Mouse (Mus musculus) embryonic fibroblast, embryonic 13.5 days (primary cell): ENCODE measurements at regions not wholly inside any gene's neighbourhood (a gene's known extent, or its start where the extent isn't known, plus 50 kb on each side); places are given as distances from the start of the nearest gene placed in this dataset.

Experiments
- H3K27ac ChIP-seq: 2 replicates; pipeline ENCODE4 v1.5.1; 2012; ENCODE audit warnings: low read length, control low read depth, inconsistent platforms; ENCODE audit not compliant: insufficient read depth
- H3K4me1 ChIP-seq: 2 replicates; pipeline ENCODE4 v1.6.1; 2011; ENCODE audit warnings: low read length; ENCODE audit not compliant: control insufficient read depth, insufficient read depth
- H3K4me3 ChIP-seq: 2 replicates; pipeline ENCODE4 v1.5.1; 2011; ENCODE audit warnings: mild to moderate bottlenecking, control low read depth, low read length; ENCODE audit not compliant: insufficient read depth
- CTCF ChIP-seq: IDR thresholded peaks from 2 replicates; pipeline ENCODE4 v1.5.1; 2011; ENCODE audit warnings: mild to moderate bottlenecking, control low read depth, low read length, moderate library complexity, borderline replicate concordance; ENCODE audit not compliant: insufficient read depth
- POLR2A ChIP-seq: IDR thresholded peaks from 2 replicates; pipeline ENCODE4 v1.6.1; 2011; ENCODE audit warnings: low read depth, mild to moderate bottlenecking, control low read depth, low read length, moderate library complexity

- H3K4me1 ChIP-seq = peaks cover 17% of the 10 kb centered on the region
- TF ChIP-seq CTCF = no peak
- no peak for TF ChIP-seq POLR2A
These were observed 146.4 kb downstream of the Opa1 start for GRCm38 (mm10) chr16:29725563-29725962.

DNA sequence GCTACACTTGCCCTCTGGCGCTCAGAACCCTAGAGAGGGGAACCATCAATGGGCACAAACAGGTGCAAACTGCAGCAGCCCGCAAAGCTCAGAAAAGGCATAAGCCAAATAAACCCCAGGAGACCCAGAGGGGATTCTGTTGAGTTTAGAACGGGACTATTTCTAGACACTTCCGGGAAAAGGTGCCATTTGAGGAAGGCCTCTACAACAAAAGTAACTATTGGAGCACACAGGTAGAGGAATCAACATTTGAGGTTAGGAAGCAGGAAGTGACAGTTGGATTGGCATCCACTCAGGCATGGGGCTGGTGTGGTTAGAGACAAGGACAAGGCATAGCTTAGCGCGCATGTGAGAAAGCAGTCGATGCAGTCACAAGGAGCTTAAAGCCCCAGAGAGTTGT, 148.3 kb downstream of the Opa1 start:
- H3K4me1 ChIP-seq = peaks cover 17% of the 10 kb centered on the region
- no peak for TF ChIP-seq POLR2A
- no peak for TF ChIP-seq CTCF
- no peak overlapping the region for H3K27ac ChIP-seq
- no peak overlapping the region for H3K4me3 ChIP-seq

More at GRCm38 (mm10) chr16:29725563-29725962, 146.4 kb downstream of the Opa1 start:
- Histone ChIP-seq H3K4me3 (no peak overlapping the region), H3K27ac (no peak overlapping the region)

DNA sequence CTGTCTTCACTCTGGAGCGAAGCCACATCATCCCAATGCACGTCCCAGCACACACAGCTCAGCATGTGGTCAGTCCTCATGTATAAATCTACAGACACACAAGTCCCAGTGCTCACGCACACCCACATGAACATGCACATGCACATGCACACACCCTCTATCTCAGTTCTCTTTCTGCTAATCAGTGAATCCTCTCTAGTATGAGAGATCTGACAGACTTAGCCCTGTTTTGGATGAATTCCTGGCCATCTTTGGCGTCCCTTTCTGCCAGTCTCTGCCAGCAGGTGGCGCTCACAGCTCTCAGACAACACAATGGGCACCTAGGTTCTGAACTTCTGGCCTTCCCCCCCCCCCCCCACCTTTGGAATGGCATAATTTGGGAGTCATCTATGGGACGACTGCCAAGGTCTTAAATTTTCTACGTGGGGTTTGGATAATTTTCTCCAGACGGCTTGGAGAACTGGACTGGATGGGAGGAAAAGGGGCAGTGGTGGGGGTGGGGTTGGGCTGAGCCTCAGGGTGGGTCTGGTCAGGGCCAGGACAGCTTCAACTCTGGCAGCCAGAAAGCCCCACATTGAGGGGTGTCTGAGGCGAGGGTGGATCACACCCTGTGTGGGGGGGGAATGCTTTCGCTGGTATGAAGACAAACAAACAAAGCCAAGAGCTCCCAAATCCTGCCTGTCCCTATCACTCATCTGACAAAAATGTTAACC, 149.8 kb downstream of the Opa1 start:
- H3K27ac ChIP-seq = peak overlapping the region; percentile 62
- no peak overlapping the region for H3K4me3 ChIP-seq
- peaks cover 22% of the 10 kb centered on the region for H3K4me1 ChIP-seq
- TF ChIP-seq CTCF (peak; percentile 90), POLR2A (no peak)

DNA sequence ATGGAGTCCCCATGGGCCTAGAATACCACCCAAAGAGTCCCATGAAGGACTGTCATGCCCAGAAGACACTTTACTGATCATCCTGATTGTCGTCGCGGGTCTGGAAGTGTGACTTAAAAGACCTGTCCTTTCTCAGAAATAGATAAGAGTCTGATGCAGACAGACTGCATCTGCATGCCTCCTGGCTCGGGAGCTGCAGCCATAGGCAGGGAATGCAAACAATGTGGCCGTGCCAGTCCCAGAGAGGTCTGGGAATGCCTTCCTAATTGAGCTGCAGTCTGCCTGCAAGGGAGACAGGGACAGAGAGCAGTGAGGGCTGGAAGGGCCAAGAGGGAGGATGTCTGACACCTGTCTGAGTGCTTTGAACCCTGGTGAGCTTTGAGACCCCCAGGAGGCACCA, 150.9 kb downstream of the Opa1 start:
- H3K4me1 ChIP-seq = peaks cover 22% of the 10 kb centered on the region
- peak overlapping the region; percentile 62 for H3K27ac ChIP-seq
- TF ChIP-seq CTCF (no peak), POLR2A (no peak)
- no peak overlapping the region for H3K4me3 ChIP-seq

DNA sequence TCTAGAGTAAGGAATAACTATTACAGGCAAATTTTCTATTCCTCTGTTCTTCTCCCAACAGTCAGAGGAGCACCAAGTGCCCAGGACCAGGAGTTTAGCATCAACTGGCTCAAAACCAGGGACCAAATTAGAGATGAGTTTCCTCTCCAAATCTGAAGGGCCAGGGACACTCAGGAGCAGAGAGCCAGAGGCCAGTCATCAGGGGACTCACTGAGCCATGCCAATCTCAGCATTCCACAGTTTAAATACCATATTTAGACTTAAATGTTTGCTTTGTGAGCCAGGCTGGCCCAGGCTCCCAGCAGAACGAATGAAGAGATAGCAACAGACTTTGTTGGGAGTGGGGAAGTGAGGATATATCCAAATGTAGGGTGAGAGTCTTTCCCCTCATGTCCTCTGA, 153.8 kb downstream of the Opa1 start:
- H3K27ac ChIP-seq = peak overlapping the region; percentile 5; the same call in 1 of the 2 replicates
- H3K4me1 ChIP-seq = peaks cover 28% of the 10 kb centered on the region
- TF ChIP-seq POLR2A (no peak), CTCF (no peak)

DNA sequence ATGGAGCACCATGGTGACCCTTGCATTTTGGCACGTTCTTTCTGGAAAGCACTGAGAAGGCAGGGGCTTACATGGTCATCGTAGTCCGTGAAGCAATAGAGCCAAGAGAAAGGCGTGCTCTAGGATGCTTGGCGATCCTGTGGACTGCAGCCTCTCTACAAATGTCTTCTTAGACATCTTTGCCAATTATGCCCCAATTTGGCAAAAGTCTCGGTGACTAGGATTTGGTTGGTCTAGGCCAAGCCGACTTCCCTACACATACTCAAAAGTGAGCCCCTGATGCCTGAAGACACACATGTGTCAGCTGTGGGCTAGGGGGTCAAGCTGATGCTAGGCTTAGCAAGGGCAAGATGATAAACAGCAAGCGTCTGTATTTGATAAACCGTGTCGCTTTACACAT, 154.7 kb downstream of the Opa1 start:
- Histone ChIP-seq H3K27ac (no peak overlapping the region), H3K4me1 (peaks cover 24% of the 10 kb centered on the region), H3K4me3 (no peak overlapping the region)
- TF ChIP-seq CTCF (no peak), POLR2A (no peak)

More for the DNA sequence above, 153.8 kb downstream of the Opa1 start:
- no peak overlapping the region for H3K4me3 ChIP-seq

- TF ChIP-seq CTCF (no peak), POLR2A (no peak)
- H3K4me1 ChIP-seq = peaks cover 24% of the 10 kb centered on the region
- no peak overlapping the region for H3K4me3 ChIP-seq
- H3K27ac ChIP-seq = peak overlapping the region; percentile 81
These were observed 155.2 kb downstream of the Opa1 start for GRCm38 (mm10) chr16:29734324-29734723.

- H3K27ac ChIP-seq = peak overlapping the region; percentile 81
- H3K4me3 ChIP-seq = no peak overlapping the region
- H3K4me1 ChIP-seq = peaks cover 21% of the 10 kb centered on the region
- TF ChIP-seq POLR2A = no peak
- TF ChIP-seq CTCF = no peak
These were observed 155.7 kb downstream of the Opa1 start for GRCm38 (mm10) chr16:29734738-29735250.

GRCm38 (mm10) chr16:29735371-29736008, 156.4 kb downstream of the Opa1 start:
- Histone ChIP-seq H3K27ac (peak overlapping the region; percentile 69), H3K4me3 (no peak overlapping the region), H3K4me1 (peaks cover 16% of the 10 kb centered on the region)
- TF ChIP-seq POLR2A = no peak
- TF ChIP-seq CTCF = no peak

- TF ChIP-seq CTCF = no peak
- no peak for TF ChIP-seq POLR2A
- Histone ChIP-seq H3K4me1 (peaks cover 16% of the 10 kb centered on the region), H3K27ac (peak overlapping the region; percentile 69), H3K4me3 (no peak overlapping the region)
These were observed 157.1 kb downstream of the Opa1 start for GRCm38 (mm10) chr16:29736211-29736610.
